Mouse (Mus musculus) kidney, postnatal 4 days (tissue): ENCODE data around the gene Gm12216.

ENCODE experiments used
- DNase-seq, 2 experiments: peaks; one replicate each; pipeline ENCODE4 v3.0.0; 2021; ENCODE audit warnings: mixed read lengths in 2 of 2

The Gm12216 gene

GRCm38 (mm10) chr11:53769760-53770124 is 89.3 kb downstream of the Gm12216 start, which contains the start of gene Irf1:
Gene Irf1, plus strand, starts transcription at chr11:53770014.
- DNase-seq, result peak; percentile 94 to 96

GRCm38 (mm10) chr11:53769185-53769576 is 89.9 kb downstream of the Gm12216 start:
- no peak for DNase-seq

GRCm38 (mm10) chr11:53768422-53769184 is 90.5 kb downstream of the Gm12216 start:
- no peak for DNase-seq

DNA sequence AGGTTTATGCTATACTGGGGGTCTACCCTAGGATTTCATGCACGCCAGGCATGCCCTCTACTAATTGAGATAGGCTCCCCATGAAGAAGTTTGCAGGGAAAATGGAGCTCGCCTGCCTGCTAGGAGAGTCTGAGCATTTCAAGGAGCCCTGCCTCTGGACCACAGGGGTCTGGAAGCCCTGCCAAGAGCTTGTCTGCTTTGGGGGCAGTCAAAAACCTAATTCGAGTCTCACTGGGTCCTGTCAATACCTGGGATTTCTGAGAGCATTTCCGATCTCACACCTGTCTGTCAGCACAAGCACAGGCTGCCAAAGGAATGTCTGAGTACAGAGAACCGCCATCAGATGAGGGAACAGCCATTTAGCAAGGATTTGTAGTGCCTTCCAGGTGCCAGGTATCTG is 94.5 kb downstream of the Gm12216 start:
- no peak for DNase-seq

- peak; percentile 93 to 96 for DNase-seq
These were observed 95.4 kb downstream of the Gm12216 start for GRCm38 (mm10) chr11:53763496-53764140.

GRCm38 (mm10) chr11:53762827-53763495 is 96.1 kb downstream of the Gm12216 start:
- peak; percentile 89 to 95 for DNase-seq

DNA sequence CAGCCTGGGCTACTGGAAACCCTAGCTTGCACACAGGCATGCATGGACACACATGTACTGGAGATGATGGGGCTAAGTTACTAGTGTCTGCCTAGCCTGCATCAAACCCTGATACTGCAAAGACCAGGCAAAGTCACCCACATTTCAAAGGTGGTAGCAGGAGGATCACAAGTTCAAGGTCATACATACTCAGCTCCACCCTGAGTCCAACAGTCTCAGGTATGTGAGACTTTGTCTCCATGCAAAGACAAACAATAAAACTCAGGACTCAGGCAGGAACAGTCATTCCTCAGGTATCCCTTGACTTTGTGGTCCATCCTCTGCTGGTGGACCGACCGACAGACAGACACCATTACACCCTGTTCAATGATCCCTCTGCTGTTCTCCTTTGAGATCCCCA is 96.6 kb downstream of the Gm12216 start:
- DNase-seq, result no peak

- peak; percentile 83 to 90 for DNase-seq
These were observed 97.2 kb downstream of the Gm12216 start for GRCm38 (mm10) chr11:53761822-53762221.

DNA sequence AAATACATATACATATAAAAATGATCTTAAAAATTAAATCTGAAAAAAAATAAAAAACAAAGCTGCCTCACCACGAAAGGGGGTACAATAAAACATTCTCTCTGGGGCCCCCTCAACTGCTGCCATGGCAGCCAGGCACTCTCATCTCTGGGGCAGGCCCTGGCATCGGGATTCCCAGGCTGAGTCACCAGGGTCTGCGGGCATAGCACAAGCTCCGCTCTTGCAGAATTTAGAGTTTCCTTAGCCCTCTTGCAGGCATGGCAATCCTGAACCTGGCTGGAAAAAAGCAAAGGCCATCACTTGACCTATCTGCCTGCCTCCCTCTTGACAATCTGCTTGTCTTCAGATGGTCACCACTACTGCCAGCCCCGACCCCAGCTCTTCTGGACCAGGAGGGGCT is 97.8 kb downstream of the Gm12216 start:
- DNase-seq, result no peak

DNA sequence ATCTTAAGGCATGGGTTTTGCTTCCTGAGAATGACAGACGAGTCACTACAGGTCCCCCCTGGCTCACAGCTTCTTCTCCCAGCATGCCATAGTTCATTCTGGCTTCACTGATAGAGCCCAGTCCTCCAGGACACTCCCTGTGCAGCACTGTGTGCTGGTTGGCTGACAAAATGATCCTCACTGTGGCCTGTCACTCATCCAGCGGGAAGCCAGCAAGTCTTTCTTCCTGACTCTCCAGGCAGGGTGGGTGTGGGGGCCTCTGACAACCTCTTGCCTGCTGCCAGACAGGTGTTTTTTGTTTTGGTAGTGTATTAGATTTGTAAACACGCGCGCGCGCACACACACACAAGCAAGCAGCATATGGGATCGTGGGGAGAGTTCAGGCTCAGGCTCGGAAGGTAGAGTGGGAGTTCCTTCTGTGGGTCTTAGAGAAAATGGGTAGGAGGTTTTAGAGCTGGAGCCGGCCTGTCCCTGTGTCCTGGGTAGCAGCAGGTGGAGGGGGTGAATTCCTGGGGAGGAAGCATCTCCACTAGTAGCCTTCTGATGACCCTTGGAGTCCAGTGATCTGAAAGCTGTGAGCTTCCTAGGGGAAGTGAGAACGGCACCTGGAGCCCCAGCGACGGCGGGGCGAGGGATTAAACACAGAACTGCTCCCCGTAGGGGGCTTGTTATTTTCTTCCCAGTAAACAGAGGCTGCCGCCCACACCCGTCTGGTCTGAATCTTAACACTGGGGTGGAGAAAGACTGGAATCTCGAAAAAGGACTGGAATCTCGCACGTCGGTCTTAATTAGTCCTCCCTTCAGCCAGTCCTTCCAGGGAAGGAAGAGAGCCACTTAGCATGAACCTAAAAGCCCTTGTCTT is 99.3 kb downstream of the Gm12216 start:
- peak; percentile 22 to 47 for DNase-seq

- peak; percentile 39 to 62 for DNase-seq
These were observed 100.2 kb downstream of the Gm12216 start for GRCm38 (mm10) chr11:53758791-53759351.

GRCm38 (mm10) chr11:53758033-53758432 is 101.0 kb downstream of the Gm12216 start:
- peak in 1 of 2 experiments; percentile 24 for DNase-seq

DNA sequence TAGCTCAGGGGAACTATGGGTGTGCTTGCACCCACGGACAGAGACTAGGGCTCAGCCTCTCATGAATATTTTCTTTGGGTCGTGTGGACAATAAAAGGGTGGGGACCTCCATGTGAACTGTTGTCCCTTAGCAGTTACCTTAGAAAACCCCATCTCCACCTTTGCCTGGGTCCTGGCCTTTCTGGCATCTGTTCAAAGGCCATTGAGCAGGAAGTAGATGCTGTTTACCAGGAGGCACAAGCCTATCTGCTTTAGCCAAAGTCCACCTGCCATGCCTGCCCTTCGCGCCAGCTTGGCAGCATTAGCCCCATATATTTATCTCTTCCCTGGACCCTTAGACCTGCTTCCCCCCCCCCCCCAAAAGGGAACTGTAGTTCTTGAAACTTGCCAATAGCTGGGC is 101.4 kb downstream of the Gm12216 start:
- DNase-seq, result no peak

DNA sequence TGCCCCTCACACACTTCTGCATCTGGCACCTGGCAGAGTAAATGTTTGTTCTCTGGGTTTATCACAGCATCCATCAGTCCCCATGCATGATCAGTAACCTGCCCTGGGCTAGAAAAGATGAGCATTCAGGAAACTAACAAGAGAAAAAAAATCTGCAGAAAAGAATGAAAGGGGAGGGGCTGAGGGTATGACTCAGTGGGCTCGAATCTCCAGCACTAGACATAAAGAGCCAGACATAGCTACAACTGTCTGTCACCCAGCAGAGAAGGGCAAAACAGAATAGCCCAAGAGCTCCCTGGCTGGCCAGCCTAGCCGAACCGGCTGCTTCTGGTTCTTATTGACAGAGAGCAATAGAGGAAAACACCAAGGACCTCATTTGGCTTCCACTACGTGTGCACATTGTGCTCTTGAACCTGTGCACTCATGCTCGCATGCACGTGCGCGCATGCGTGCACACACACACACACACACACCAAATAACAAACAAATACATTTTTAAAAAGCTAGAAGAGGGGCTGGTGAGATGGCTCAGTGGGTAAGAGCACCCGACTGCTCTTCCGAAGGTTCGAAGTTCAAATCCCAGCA is 104.0 kb downstream of the Gm12216 start:
- no peak for DNase-seq

GRCm38 (mm10) chr11:53749716-53750352 is 109.2 kb downstream of the Gm12216 start:
- no peak for DNase-seq

DNA sequence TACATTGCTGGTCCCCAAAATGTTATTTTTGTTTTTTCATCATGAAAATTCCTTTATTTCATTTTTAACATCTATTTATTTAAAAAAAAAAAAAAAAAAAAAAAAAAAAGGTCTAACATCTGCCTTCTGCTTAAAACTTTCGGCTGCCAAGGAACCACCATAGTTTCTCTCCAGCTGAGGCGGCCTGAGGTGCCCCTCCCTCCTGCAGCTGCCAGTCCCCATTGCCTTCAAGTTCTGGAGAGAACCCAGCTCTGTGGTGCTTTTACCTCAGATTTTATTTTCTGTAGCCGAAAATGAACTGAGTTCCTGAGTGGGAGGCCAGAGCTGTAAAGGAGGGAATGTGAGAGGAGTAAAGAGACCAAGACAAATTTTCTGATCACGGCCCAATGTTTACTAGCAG is 109.8 kb downstream of the Gm12216 start:
- DNase-seq, result no peak

GRCm38 (mm10) chr11:53748614-53749013 is 110.4 kb downstream of the Gm12216 start:
- DNase-seq, result no peak

DNA sequence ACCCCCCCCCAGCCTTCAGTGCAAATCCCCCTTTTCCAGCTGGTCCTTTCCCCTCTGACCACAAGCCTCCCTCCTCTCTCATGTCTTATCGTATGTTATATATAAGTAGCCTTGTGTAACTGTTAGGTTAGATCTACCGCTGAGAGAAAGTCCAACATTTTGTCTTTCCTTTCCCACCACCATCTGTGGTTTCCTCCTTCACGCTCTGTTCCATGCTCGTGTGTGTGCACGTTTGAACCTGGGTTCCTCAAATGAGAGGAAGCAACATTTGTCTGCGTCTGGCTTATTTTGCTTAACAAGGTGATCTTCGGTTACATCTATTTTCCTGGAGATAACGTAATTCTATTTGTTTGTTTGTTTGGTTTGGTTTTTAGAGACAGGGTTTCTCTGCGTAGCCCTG is 111.1 kb downstream of the Gm12216 start:
- no peak for DNase-seq

DNA sequence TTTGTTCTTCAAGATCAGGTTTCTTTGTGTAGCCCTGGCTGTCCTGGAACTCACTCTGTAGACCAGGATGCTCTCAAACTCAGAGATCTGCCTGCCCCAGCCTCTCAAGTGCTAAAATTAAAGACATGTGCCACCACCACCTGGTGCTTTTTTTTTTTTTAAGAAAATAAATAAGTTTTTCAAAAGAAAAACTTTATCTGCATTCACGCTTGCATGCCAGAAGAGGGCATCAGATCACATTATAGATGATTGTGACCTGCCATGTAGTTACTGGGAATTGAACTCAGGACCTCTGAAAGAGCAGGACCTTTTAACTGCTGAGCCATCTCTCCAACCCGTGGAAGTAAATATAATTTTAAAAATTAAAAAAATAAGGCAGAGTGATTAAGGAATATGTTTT is 113.8 kb downstream of the Gm12216 start:
- no peak for DNase-seq

DNA sequence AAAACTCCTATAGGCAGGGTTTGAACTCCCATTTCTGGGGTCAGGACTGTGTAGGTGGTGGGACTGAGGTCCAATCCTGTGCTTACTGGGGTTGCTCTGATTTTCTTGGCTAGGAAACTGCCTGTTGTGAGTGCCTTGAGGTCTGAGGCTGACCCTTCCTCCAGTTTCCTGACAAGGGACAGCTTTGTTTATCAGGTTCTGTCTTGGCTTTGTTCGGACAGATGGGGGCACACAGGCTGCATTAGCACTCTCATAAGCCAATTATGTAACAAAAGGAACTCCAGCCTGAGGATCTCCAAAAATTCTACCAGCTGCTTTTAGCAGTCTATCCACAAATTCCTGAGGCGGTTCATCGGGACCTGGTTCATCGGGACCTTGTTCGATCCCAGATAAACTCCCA is 116.7 kb downstream of the Gm12216 start:
- DNase-seq, result peak; percentile 11 to 31

GRCm38 (mm10) chr11:53737573-53737946 is 121.5 kb downstream of the Gm12216 start:
- DNase-seq, result peak; percentile 75 to 83
